Comparison of ENCODE assay signal across 8 mouse cellular contexts in genomic region chr15:8967573-8968228, GRCm38 (mm10). TPM values are rescaled to one million over a fixed set of nuclear protein-coding genes. Genes with fewer than 3 reads are reported as not detected.
DNase-seq lines count a peak whose midpoint lies in the region.

Gene Ranbp3l (plus strand): TSS chr15:8967949.

- intact Hi-C loops in gastrocnemius, postnatal 14 days (cut with DNase I; ENCODE audit: low total_unique reads) = no loop called here

- DNase-seq in heart, adult 11 months = peak; percentile 84
- DNase-seq in heart, adult 9 months (ENCODE audit: low spot score in 2 of 2) = no peak
- peak; percentile 84 for DNase-seq in brain, adult 2 months (ENCODE audit: low read depth, low spot score)
- DNase-seq in gastrocnemius, postnatal 14 days = peak; percentile 7
- DNase-seq in layer of hippocampus, postnatal 10 days (ENCODE audit: low spot score in 2 of 2) = peak; percentile 10 to 34
- DNase-seq in lung, postnatal 4 days = peak; percentile 9 to 48
- no peak for DNase-seq in ovary, postnatal 10 days (ENCODE audit: low spot score)
- no peak for DNase-seq in thymus, postnatal 10 days (ENCODE audit: low spot score in 2 of 2)

RNA-seq across cellular contexts. Expression of gene Ranbp3l, which starts in this region (rescaled TPM):
- under 1 TPM; 0.38 to 0.62 TPM for total RNA-seq in gastrocnemius, postnatal 14 days (2021)
- total RNA-seq in layer of hippocampus, postnatal 10 days (2021) = 1 to 10 TPM; 6.4 to 8.0 TPM

Comparison
In these comparisons a context has a peak if more than half of its experiments do, and no peak if none do; other contexts are left out.
1. RNA of gene Ranbp3l (total RNA-seq): 6.4 to 8.0 TPM in layer of hippocampus, postnatal 10 days; 0.38 to 0.62 TPM in gastrocnemius, postnatal 14 days; every median in the first group is over 4 times any median in the second.
2. DNase-seq: peak in heart, adult 11 months (single experiment), brain, adult 2 months (single experiment), layer of hippocampus, postnatal 10 days (2 of 2) and lung, postnatal 4 days (2 of 2); none in heart, adult 9 months (0 of 2), ovary, postnatal 10 days (single experiment) and thymus, postnatal 10 days (0 of 2).
3. Peak in DNase-seq in gastrocnemius, postnatal 14 days; RNA of the gene not detected or under 1 TPM.